Mouse (Mus musculus): ENCODE data around the gene Olfr1105.

DNA sequence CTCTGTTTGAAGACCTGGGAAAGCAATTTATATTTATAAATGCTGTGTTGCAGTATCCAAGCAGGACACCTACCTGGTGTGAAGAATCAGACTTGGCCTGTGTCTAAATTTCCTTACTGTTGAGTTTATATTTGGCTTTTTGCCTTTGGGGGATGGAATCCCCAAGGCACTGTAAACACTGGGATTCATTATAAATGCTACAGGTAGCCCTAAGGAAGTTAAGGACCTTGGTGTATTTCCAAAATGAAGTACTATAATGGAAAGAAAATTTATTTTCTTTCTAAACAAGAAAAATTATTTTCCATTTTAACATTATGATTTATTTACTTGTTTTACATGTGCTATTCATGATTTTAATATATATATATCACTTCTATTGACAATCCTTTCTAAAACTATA is at the start of gene Olfr1105:
- TF ChIP-seq USF1 (IDR thresholded peaks at IDR 0.05; ENCODE audit: low read depth) (no peak), POLR2A (IDR thresholded peaks at IDR 0.05; ENCODE audit: insufficient read length, low read depth) (no peak)
